Mouse (Mus musculus) B cell, adult 2 months (primary cell): ENCODE measurements at regions not wholly inside any gene's neighbourhood (a gene's known extent, or its start where the extent isn't known, plus 50 kb on each side); places are given as distances from the start of the nearest gene placed in this dataset.
"Not testable (repeated sequence)": the region's sequence is repeated elsewhere in the genome, so short reads cannot be mapped to it uniquely, and the experiment has no call there.

Source experiments
- DNase-seq, 2 experiments: peaks; one replicate each; pipeline ENCODE4 v3.0.0; 2022

DNA sequence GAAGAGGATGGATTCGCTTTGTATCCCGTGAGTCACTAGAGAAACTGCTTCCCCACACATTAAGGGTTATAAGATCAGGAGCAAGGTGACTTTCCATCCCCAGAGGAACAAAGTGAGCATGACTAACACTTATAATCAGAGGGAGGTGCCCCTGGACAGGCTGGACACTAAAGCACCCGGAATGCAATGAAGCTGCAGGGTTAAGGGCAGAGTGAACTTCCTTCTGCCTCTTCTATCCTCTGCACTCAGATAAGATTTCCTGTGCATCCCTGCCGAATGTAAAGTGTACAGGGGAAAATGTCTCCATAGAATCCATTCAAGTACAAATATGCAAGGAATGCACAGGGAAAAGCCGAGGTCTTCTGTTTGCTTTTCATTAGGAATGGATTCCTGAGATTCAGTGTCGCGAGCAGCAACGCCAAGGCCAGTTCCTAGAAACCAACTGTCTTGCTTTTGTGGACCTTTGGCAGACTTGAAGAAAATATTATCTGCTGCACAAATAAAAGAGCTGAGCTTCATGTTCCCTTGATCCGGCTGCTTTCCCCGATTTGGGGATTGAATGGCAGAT, 58.5 kb upstream of the Fbxl7 start:
- no peak for DNase-seq

DNA sequence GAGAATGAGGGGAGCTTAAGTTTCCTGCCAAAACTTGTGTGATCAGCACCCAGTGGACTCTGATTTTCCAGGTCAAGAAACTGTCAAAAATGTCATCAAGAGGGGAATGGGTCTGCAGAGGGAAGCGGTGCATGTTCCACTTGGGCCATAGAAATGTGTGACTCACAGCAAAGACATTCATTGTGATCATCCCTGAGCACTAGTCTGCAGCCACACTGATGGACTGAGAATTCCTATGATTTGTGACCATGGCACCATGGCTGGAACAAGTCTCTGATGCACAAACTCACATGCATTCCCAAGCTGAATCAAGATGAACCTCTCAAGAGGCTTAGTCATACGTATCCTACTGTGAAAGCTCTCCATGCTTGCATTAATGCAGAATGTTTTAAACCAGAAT, 63.6 kb upstream of the Fbxl7 start:
- DNase-seq = no peak

DNA sequence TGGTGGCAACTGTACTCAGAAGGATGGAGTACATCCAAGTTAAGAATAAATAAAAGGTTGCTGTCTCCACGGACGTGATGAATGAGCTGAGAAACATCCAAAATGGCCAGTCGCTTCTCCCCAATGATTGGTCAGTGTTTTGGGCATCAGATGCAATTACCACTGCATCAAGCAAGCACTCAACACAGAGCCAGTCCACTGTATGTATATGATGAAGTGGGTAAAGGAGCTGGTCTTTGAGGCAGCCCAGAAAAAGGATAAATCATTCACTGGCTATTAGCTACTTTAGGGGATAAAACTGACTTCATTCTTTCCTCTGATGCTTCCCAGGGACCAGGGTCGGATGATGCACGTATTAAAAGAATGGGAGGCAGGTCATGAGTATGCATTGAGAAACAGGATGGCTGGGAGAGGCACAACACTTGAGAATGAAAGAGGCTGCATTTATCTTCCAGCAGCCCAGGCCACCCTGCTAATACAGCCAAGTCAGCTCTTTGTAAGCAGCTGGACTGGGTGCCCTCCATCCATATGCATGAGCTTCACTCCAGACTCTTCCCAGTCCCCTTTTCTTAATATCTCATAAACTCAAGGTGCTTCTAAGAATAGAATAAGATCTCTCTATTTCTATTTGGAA, 73.1 kb upstream of the Fbxl7 start:
- DNase-seq = no peak

DNA sequence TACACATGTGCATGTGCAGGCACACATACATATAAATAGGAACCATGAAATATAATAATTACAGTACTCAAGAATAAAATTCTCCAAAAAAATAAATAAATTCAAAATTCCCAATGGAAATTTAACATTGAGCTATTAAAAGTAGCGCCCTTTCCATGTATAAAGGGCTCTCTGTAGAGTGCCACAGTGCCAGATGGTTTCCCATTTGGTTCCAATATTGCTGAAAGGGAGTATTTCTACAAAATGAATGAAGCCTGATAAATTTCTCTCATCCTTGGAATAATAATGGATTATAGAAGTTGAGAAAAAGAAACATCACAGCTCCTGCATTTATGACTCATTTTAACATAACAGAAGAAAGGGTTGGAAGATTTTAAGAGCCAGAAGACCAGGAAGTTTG, 75.4 kb upstream of the Fbxl7 start:
- DNase-seq = no peak

DNA sequence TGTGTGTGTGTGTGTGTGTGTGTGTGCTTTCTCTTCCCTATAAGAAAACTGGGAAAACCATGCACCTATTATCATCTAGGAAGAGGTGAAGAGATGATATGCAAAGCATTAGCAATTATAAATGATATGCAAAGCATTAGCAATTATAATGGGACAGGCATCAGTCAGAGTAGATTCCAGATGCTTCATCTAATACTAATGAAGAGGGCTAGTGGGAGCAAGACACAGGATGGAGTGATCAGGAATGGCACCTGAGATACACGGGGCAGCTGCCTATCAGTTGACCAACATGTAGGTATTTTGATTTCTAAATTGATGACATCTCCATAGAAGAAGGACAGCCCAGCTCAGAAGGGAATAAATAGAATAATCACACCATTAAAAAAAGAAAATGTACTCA, 97.7 kb upstream of the Fbxl7 start:
- no peak for DNase-seq

DNA sequence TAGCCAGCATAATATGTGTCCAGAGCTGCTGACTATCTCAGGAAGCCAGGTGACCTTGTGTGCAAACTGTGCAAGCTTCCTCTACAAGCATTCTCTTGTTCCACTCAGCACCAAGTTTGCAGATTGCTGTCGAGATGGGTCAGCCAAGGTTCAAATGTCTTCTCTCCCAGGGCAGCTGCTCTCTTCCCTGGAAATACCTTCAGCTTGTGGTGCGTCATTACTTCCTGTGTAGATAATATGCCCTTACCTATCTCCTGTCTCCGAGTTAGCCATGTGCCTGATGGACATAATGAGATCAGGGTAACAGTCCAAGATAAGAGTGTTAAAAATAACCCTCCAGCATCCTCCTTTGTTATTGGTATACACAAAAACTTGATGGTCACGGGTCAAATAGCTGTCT, 113.7 kb upstream of the Fbxl7 start:
- DNase-seq = no peak

DNA sequence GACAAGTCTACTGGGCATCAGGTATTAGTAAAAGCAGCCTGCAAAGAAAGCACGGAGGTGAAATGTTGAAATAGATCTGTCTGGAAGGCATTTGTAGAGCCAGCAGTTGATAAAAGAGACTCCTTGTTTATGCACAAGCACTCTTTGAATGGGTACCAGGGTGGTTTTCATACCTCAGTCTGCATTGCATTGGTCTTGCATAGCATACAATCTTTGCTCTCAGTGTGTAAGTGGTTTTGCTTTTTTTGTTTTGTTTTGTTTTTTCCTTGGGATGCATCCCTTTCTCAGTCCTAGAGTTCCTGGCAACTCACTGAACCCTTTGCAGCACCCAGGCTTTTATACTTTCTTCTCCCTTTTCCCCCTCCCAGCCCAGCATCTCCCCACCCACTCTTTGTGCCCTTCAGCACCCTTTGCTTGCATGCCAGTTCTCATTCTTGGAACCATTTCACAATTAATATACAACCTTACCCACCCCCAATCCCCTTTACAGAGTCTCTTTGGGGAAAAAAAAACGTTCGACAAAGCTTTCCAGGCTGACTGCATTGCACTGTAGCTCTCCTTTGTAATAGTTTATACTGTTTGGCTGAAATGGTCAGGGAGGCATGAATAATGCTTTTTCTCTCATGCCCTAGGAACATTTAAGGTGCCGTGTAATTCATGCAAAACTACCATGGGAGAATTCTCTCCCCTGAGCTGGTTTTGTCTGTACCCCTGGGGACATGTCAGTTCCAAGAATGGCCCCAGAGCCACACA, 118.7 kb upstream of the Fbxl7 start:
- DNase-seq = no peak

DNA sequence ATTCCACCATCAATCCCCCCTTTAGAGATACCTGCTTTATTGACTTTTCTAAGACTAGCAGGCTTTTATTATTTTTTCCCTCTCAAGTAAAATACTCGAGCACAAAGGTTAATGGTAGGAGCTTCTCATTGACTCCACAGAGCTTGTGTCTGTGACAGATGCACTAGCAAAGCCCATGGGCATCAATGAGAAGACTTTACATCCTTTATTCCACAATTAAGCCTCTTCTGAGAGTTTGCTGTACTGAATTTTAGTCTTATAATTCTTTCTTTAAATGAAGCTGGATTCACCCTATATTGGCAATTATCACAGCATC, 119.2 kb upstream of the Fbxl7 start:
- no peak for DNase-seq

DNA sequence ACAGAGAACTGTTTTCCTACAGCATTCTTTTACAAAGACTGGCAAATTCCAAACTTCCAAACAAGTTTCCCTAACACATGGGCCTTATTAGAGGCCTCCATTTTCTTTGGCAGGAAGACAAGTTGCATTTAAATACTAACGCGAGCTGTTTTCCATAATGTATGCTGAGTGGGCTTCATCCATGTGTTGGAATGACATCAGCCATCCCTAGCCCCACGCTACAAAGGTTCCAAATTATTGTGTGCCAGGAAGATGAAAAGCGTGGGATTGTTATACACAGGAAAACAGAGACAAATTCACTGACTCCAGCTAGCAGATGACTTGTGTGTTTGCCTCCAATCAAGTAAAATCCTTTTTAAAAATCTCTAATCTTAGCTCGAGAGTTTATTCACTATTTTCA, 125.1 kb upstream of the Fbxl7 start:
- DNase-seq = no peak

DNA sequence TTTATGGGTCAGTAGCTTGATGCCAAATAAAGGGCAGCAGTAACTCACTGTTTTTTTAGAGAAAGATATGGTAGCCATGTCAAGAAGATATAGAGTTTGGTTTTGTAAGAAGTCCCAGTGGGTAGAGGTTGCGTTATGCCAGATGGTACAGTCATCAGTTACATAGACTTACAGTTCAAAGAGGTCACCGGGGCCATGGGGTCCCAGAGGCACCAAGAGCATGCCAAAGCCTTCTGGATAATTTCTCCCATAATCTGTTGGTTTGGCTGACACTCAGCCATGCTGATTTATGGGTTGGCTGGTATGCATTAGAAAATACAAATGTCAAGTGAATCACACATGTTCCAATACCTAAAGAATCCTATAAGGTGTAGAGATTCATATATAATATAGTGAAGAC, 137.9 kb upstream of the Fbxl7 start:
- no peak for DNase-seq

DNA sequence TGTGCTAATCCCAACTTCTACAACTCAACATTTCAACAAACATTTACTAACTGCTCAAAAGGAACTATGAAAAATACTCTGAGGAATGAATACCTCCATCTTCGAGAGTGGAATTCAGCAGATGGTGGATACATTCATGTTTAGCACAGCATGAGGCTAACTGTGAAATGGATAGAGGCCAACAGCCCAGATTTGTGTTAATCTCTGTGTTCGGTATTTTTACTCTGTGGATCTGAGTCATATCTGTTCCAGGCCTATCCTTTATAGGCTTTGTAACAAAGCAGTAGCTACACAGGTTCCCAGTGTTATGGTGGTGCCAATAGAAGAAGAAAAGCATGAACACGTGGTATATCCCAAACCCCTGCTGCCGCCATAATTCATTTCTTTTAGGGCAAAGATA, 148.4 kb upstream of the Fbxl7 start:
- no peak for DNase-seq

DNA sequence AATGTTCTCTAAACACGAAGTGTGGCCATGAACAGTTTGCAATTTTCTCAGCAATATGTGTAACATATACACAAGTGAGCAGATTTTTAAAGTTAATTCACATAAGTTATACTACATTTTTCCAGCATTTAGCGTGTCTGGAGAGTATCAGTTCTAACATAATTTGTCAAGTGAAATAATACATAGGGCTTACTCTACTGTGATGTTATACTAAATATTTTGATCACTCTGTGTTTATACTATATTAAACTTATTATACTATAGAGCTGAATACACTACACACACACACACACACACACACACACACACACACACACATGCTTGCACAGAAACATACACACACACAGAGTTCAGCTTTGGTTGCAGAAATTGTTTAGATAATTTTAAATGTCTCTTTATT, 155.3 kb upstream of the Fbxl7 start:
- no peak for DNase-seq

DNA sequence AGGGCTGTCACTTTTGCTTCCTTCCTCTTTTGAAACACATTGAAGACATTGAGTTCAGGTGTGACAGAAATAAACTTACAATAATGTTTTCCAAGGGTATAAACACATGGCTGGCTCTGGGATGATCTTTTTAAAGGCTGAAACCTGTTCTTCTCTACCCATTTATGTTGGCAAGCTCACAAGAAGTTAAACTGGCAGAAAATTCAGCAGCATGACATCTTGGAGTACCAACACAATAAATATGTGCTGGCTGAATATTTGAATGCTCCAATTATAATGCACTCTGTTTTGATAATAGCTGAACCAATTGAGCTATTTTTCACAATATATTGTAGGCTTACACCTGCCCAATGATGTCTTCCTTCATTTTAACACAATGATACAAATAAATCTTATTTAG, 168.1 kb upstream of the Fbxl7 start:
- no peak for DNase-seq

DNA sequence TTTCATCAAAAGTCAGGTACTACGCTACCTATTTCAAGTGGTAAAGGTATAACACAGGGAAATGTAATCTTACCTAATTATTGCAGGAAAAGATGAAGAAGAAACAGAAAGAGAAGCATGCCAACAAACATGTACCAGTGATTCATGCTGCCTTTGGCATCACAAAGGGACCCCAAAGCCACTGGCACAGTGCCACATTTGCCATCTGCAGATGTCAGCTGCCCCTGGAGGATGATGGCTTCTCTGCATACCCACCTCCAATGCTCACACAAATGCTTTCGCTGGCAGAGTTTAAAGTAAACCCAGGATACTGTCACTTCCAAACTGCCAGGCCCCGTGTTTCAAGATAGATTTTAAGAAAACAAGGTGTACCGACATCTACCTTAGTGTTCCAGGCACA, 168.6 kb upstream of the Fbxl7 start:
- no peak for DNase-seq

DNA sequence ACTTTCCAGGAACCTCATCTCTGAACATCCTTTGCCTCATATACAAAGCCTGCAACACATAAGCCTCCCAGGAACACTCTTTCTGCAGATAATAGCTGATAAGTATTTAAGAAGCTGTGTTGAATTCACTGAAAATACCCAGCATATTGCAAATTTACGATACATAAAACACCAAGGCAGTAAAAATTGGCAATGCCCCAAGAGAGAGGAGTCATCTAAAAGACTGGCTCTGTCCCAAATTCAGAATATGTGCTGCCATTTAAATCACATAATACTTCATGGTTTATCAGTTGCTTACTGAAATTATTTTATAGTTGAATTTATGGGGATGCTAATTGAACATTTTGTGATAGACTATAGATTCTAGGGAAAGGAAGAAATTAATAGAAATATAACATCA, 172.3 kb upstream of the Fbxl7 start:
- no peak for DNase-seq

DNA sequence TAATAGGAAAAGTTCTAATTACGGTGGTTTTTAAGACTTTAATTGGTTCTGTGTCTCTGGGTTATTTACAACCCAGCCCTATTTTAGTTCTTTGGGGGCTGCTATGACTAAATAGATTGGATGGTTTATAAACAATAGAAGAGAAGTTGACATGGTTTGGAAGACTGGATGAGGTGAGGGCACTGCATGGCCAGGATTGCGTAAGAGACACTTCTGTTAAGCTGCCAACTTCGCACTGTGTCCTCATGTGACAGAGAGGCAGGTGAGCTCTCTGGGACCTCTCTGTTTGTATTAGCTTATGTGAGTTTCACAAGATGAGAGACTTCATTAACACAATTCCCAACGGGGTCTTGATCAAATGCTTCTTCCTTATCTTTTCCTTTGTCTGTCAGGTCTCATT, 182.5 kb upstream of the Fbxl7 start:
- no peak for DNase-seq

DNA sequence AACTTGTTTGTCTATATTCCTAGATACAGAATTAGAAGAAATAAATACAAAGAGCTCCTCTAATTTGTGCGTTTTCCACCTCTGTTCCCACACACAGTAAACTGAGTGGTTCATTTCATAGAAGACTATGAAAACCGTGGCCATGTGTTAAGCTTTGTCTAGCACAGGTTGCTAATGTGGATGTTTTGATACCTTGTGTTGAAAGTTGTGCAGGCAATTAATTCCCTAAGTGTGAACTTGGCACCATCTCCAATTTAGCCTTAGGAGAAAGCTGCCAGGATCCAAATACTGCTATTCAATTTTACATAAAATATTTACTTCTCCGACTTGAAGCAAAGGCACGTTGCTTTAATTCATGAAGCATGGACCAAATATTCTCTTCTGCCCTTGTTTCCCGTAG, 187.4 kb upstream of the Fbxl7 start:
- DNase-seq = no peak

DNA sequence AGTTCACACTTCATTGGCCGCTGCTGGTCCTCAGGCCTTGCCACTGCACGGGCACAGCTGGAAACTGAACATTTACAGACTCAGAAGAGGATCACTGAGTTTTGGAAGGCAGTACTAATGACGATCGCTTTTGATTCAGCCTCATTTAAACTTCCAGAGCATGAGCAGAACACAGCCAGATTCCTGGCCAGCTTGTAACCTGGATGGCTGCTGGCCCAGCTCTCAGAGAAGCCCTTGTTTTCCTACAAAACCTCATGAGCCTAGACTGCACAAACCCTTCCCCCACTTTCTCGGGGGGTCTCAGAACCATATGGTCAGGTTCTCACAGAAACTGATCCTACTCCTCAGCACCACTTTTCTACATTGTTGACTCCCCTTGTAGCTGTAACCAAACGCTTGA, 188.2 kb upstream of the Fbxl7 start:
- no peak for DNase-seq

DNA sequence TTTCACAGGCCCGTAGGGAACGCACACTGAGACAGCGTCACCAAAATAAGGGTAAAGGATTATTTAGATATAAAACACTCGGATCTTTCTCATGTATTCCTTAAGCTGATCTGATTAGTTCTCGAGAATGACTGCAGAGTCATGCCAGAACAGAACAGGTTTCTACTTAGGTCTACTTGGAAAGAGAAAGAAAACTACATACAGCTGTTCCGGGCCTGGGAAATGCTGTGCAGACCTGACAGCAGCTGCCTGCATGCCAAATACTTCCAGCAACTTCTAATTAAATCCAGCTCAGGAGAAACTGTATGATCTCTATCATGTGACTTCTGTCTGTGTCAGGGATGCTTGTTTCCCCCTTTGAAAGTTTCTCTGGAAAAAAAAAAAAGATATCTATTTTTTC, 193.8 kb upstream of the Fbxl7 start:
- no peak for DNase-seq

DNA sequence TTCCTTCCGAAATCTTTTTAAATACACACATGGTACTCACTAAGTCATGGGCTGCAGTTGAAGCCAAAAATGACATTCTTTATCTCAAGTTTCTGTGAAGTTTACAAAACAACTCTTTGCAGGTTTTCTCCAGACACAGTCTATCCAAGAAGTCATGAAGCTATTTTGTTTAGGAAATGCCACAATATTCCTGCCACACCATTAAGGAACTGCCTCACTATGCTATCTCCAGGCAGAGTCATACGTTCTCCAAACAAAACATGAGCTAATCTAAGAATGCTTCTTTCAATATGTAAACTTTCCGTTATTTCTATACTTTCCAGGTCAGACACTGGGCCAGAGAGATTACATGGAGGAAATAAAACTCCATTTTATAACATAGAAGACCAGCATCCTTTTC, 198.7 kb upstream of the Fbxl7 start:
- no peak for DNase-seq

DNA sequence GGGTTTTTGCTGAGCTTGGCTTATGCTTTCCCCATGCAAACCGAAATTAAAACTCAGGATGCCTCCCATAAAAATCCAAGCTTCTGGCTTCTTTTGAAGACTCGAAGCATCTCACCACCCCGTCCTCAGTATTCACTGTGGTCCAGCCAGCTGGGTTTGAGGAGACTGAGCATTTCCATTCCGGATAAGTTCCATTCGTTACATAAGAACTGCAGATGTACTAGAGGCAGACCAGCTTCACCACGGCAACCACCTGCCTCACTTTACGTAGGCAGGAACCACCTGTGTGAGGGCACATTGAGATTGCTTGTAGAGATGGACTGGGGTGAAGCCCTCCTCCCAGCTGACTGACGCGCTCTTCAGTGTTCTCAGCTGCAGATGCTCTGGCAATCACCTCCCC, 199.9 kb upstream of the Fbxl7 start:
- no peak for DNase-seq

DNA sequence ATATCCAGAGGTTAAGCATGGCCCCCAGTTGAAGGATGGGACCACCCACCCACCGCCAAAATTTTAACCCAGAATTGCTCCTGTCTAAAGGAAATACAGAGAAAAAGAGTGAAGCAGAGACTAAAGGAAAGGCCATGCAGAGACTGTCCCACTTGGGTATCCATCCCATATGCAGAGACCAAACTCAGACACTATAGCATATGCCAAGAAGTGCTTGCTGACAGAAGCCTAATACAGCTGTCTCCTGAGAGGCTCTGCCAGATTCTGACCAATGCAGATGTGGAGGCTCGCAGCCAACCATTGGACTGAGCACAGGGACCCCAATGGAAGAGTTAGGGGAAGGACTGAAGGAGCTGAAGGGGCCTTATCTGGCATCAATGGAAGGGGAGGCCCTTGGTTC, 206.2 kb upstream of the Fbxl7 start:
- not testable (repeated sequence) for DNase-seq

DNA sequence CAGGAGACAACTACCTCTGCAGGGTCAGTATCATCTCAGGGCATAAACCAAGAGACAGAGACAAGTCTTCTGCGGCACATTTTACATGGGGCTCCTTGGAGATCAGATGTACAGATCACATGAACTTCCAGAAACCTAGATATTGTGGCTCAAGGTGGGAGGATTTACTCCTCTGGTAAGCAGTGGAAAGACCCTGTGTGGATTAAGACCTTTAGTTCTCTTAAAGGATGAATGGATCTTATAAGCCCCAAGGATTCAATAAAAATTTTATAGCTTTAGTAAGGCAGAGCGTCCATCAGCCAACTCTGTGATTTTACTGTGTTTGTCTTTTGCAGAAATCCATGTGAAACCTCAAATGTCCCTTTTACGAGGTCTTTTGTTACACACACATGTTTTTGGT, 213.8 kb upstream of the Fbxl7 start:
- no peak for DNase-seq

DNA sequence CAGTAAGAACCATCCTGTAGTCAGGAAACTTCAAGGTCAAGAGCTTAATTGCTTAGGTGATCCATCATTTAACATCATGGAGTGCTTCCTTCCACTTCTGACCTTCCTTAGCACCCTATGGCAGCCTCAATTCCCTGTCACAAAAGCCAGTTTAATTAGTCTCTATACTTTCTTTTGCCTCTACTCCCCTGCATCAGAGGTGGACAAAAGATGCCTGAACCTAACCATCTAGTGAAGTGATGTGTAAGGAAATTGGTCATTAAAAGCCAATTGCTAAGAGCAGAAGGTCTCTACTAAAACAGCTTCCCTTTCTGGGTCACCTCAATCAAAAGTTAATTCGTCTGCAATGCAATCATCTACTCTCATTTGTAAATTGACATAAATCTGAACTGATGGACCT, 234.3 kb upstream of the Fbxl7 start:
- no peak for DNase-seq

DNA sequence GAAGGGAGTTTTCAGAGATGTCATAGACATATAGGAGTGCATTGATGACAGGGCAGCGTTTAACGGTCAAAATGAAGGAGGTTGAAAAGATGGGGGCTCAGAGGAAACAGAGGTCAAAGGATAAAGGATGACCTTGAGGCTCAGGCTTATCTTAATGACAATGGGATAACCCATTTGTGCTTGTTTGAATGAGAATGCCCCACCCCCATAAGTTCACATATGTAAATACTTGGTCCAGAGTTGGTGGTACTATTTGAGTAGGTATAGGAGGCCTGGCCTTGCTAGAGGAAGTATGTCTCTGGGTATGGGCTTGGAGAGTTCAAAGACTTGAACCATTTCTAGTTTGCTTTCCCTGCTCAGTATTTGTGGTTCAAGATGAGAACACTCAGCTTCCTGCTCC, 237.4 kb upstream of the Fbxl7 start:
- no peak for DNase-seq
